Mouse (Mus musculus) T-cell, adult 2 months (primary cell): Measurements from ENCODE around the gene Shb.
"Not testable (repeated sequence)": the region's sequence is repeated elsewhere in the genome, so short reads cannot be mapped to it uniquely, and the experiment has no call there.

Experiments used
- DNase-seq: peaks from one replicate; pipeline ENCODE4 v3.0.0; 2022; ENCODE audit warnings: low spot score

Shb gene

DNA sequence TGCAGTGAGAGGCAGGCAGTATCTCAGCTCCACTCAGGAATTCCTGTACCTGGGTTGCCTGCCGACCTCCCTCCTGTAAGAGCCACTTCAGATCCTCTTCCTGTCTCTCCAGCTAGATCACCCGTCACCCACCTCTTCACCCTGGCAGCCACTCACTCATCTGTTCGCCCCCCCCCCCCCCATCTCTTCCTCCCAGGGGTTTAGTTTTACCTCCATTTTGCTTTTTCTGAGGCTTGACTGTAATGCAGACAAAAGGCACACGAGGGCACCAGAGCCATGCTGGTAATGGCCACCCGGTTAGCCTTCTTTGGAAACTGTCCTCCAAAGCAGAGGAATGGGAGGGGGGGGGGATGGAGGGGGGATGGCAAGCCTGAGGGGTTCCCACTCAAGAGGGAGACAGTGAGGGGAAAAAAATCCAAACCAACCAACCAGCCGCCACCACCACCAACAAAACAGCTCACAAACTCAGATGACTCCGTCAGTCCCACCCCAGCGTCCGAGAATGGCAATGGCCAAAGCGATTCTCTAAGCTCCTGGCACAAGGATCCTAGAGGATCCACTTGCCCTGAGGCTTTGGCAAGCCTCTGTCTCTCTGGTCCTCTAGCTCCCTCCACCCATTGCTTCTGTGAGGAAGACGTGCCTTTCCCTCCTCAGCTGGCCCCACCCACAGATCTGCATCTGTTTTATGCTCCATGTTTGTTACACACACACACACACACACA, 113.9 kb downstream of the Shb start:
- DNase-seq, result peak; percentile 52

DNA sequence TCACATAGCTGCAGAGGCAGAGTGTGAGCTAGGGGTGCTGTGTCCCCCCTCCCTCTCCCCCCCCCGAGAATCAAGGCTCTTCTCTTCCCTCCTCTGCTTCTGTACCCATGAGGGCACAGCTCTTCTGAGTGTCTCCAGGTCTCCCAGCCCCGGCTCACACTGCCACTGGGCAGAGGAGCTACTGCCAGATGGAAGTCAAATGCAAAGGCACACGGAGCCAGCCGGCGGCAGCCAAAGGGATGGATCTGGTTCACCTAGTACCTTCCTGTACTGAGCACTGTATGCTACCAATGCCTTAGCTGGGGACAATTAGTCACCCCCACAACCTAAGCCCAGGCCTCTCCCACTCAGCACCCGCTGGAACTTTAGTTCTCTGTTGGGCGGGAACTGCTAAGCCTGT, 116.0 kb downstream of the Shb start:
- no peak for DNase-seq

DNA sequence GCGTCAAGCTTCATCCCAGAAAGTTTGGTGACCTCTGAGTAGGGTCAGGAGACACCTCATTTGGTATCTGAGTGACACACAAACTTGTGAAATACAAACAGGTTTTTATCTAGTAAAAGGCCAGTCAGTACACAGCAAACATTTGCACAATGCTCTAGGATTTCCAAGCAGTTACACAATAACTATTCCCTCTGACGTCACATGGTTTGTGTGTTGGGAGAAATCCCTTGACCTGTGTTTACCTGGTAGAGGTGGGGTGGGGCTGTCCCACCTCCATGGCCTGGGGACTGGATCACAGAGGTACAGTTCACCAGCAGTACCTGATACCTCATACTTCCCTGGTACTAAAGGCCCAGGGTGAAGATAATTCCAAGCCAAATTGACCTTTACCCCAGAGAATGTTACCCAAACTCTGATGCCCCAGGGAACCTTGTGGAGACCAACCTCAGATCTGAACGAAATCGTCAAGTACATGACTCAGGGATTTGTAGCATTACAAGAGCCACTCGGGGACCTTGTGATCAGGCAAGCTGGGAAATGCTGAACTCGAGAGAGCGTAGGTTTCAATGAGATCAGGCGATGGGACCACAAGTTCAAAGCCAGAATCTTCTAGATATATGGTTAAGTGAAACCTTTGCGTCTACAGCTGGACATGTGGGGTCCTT, 118.5 kb downstream of the Shb start:
- no peak for DNase-seq

DNA sequence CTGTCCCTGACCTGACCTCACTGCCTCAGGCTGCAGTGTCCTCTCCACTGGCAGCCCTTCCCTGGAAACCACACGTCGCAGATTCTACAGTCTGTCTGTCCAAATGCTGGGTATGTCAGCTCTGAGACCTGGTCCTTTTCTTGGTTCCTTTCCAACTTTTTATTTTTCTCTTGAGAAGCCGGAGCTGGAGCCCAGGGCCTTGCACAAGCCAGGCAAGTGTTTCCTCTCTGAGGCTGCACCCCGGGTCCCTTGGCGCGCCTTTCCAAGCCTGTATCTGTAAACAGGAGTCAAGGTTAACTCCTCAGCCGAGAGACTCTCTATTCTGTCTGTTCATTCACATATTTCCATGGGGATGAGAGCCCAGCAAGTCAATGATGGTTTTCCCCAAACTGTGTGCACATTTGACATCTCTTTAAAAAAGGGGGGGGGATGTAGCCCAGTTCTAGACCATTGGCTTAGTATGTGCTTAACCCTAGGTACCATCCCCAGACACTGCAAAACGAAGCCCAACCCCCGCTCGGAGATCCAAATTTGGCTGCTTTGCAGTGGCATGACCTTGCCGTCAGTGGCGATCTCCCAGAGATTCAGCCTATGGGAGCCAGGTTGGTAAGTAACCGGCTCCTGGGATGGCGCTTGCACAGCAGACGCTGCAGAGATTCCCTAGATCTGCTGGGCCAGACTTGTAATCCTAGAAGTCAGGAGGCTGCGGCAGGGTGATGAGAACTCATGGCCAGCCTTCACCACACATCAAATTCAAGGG, 119.7 kb downstream of the Shb start:
- DNase-seq, result no peak

DNA sequence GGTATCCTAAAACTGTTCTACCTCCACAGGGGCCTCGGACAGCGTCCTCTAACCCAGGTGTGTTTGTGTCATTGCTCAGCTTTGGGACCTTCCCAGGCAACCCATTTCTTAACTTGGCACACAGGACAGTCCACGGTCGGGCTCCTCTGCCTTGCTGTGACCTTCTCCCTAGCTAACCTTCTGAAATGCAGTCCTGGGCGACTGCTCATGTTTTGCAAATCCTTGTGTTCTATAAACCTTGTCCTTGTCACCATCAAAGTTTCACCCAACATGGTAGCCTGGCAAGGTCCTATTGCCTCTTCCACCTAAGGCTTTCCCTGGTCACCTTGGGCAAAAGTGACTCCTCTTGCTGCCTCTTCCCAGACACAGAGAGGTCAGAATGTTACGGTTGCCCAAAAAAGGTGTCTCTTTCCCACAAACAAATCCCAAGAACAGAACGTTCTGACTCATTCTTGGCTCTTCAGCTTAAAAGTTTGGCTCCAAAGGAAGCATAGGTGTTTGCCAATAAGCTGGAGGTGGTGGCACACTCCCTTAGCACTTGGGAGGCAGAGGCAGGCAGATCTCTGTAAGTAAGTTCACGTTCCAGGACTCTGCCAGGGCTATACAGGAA, 121.0 kb downstream of the Shb start:
- no peak for DNase-seq

DNA sequence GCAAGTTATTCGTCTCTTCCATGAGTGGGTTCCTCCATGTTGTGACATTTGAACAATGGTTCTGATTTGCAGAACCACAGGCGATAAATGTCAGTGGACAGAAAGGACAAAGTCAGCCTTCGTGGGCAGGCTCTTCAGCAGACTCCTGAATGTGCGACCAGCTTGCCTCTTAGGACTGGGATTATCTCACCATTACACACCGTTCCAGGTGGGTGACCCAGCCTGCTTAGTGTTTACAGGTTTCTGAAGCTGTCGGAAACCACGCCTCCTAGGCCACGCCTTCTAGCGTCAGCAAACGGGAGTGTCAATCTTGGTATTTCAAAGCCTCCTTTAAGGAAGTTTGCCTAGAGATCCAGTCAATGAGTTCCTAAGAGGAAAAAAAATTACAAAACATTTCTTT, 123.0 kb downstream of the Shb start:
- DNase-seq, result peak; percentile 78

DNA sequence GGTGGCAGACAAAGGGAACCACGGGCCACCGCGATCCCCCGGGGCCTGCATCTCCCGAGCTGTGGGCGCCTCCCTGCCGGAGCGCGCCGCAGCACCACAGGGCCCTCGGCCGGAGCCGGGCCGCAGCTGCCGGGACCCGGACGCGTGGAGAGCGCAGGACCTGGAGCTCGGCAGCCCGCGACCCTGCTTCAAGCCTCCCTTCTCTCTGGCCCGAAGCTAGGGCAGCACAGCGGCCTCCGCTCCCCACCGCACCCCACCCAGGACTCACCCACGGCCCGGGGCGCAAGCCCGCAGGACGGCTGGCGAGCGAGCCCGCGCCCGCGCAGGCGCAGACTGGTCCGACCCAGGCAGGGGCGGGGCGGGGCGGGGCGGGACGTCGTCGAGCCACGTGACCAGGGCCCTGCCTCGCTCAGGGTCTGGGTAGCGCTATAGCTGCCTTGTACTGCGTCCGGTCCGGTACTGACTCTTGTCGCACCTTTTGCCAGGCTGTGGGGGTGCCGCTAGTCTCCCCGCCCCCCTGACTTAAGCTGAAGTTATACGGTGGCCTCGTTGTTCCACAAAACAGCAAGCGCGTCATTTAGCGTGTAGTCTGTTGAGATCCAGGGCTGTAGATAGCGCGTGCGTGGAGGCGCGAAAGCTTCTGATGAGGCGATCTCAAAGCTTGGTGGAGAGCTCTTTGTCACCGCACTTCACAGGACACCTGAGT, 123.7 kb downstream of the Shb start, which contains the start of gene Slc25a51:
Gene Slc25a51, minus strand, starts transcription at position 340 of the 706 bp plus-strand sequence.
- DNase-seq, result peak; percentile 92

DNA sequence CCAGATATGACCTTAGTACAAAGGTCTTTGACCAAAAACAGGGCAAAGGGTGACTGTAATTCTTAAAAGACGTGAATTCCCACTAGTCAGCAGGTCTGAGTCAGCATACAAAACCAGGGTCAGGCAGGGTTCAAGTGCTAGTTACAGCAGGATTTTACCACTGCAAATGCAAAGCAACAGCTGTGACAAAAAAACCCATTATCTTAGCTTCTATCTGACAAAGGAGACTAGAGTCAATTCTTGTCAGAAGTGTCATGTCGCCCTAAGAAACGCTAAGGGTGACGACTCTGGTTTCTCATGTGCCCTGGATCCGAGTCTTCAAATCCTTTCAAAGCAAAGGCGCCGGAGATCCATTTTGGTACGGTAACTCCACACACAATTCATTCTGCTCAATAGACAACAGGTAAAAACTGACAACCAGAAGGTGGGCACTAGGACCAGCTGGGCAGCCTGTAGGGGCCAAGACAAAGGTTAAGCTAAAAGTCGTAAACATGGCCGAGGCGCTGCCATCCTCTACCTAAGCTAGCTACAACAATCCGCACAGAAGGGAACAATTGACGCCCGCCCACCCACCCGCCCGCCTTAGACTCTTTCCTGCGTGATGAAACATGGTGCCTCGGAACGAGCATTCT, 124.5 kb downstream of the Shb start:
- DNase-seq, result peak; percentile 22

DNA sequence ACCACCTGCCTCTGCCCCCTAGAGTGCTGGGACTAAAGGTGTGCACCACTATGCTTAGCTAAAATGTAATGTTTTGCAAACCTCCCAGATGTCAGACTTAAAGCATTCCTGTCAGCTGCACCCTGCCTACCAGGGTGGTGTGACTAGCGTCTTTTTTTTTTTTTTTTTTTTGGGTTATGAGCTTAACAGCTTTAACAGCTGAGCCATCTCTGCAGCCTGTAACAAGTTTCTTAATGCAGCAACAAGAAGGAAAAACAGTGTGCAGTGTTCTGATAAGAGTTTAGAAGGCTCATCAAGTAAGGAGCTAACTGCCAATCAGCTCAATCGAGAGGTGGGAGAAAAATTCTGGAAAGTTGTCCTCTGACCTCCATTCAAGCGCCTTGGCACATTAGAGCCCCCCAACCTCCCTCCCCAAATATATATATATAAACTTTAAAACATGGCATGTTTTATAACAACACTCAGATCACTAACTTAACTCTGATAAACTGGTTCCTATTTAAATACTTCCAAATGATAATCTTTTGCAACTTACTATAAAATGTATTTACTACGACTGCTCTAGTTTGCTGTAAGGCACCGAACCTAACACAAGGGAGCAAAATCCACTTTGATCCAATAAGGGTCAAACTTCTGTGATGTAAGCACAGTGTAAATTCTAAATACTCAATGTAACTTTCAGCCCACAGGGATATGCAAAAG, 125.1 kb downstream of the Shb start:
- no peak for DNase-seq

DNA sequence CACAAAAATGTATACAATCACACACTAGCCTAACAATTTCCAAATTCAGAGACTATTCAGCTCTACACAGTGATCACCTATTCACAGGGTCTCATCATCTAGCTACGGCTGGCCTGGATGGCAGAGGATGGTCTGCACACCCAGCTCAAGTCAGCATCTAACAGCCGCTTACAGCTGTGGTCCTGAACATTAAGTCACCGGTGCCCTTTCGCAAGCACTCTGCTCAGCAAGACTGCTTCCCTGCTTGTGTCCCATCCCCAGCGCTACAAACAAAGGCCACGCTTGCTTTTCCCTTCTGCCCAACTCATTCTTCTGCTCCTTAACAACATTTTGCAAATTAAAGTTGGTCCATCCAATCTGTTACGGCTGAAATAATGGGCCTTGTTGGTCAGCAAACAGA, 125.9 kb downstream of the Shb start:
- DNase-seq, result no peak

DNA sequence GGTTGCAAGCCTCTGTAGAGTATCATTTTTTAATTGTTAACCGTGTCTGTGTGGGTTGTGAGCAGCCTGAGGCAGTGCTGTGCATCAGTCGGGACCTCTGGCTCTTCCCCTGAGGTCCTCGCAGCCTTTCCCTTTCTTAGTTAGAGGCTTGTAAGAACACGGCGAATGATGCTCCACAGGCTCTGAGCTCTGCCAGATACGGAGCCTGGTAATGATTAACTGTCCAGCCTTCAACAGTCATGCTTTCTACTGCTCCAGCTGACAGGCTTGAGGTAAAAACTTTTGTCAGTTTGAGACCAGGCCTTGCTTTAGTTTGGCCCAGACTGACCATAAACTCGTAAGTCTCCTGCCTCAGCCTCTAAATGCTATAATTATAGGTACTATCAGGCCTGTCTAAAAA, 127.0 kb downstream of the Shb start:
- DNase-seq, result no peak

DNA sequence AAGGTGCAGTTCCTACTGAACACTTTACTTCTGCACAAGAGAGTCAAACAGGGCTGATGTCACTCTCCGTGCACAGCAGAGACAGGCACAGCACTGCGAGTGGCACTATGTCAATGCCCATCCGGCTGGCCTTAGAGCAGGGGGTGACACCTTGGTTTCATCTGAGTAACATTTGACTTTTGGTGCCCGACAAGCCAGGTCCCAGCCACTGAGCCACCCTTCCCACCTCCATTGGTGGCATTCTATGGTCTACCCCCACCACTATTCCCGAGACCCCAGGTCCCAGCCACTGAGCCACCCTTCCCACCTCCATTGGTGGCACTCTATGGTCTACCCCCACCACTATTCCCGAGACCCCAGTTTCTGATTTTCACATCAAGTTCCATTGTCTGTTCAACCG, 128.2 kb downstream of the Shb start:
- DNase-seq, result no peak

DNA sequence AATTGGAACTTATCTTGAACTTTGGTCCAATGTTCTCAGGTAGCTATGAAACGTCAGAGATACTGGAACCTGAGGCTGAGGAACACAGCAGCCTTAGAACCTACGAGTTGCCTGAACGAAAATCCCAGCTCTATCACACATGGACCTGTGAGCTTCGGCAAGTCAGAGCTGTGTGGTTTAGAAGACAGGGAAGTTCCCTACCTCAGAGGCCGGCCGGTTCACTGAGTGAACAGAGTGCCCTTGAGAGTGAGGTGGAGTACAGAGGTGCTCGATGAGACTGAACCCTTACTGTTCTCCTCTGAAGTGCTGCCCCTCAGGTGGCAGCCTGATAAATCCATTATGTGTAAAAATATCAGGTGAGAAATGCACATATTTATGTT, 128.8 kb downstream of the Shb start:
- no peak for DNase-seq

DNA sequence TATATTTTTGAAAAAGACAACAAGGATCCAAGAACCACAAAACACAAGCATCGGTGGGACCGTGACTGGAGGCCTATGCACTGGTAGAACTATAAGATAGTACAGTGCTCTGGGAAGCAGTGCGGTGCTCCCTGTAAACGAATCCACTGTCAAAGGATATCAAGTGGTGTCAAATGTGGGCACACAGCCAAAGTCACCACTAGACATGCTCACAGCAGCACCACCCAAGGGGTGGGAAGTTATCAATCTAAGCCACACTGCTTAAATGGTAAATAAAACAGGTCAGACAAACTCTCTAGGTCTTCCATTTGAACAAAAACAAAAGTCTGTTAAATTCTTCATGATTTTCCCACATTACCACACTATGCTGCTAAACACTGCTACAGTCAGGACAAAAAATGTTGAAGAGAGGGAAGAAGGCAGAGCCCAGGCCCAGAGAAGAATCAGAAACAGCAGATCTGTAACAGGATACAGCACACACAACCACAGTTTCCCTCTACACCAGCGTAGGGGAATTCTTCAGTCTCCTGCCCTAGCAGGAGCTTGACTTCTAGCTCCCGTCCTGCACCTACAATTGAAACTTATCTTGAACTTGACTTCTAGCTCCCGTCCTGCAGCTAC, 129.3 kb downstream of the Shb start:
- peak; percentile 31 for DNase-seq

DNA sequence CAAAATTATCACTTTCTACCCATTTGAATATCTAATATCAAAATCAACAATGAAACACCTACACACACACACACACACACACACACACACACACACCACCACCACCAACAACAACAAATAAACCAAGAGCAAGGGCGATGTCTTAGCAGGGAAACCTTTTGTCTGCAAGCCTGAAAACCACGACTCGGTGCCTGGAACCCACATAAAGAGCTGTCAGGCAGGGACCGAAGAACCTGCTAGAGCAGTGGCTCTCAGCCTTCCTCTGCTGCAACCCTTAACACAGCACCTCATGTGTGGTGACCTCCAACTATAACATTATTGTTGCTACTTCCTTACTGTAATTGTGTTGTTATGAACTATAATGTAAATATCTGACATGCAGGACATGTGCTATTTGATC, 130.0 kb downstream of the Shb start:
- peak; percentile 32 for DNase-seq

DNA sequence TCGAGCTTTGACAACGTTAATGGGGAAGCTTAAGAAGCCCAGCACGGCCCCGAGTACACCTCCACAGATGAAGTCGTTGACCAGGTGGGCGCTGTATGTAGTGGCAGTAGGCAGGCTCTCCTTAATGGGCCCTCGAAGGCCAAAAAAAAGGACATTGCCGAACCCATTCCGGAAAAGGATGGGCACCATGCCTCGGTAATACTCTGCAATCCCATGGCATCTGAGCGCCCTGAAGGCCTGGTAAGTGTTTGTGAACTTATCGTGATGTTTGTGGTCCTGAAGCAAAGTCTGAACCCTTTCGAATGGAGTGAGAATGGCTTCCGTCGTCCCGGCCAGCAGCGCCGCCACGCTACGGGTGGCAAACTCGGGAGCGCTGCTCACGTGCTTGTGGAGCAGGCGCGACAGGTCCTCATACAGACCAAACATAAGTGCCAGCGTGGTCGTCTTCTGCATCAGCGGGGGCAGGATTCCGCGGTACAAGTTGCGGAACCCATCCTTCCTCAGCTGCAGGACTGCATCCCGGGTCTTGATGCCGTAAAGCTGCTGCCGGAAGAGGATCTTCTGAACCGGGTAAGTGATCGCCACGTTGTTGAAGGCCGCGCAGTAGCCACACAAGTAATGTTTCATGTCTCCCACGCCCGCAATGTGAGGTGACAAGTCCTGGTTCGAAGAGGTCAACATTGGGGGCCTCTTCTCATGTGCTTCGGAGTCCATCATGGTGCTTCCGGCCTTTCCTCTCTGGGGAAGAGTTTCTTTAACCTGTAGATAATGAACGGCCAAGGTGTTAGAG, 132.7 kb downstream of the Shb start:
- no peak for DNase-seq

DNA sequence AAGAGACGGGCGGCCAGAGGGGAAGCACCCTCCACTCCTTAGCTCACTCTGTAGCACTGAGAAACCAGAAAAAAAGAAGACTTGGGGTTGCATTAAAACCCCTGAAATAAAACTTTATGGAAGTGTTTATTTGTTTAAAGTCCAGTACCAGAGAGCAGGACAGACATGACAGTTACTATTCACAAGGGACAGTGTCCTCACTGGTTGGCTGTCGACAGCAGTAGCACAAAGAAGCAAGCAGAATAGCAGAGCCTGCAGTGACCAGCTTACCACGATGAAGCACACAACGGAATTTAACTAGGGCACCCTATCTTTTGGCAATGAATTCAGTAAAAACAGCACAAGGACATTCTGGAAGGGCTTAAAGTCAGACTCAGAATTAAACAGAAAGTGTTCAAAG, 134.0 kb downstream of the Shb start:
- DNase-seq, result not testable (repeated sequence)

DNA sequence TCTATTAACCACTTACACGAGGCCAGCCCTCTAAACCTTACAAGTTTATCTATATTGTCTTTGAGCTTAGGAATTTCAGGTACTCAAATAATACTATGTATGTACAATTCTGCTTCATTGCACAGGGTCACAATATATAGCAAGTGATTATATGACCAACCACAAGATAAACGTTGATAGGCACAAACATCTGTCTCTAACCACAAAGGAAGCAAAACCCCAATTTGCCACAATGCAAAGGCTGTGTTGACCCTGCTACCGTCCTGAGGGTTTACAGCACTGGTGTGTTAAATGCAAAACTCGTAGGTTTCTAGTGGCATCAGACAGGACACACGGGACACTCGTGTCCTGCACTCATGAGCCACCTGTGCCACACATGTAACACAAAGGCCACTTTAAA, 136.1 kb downstream of the Shb start:
- DNase-seq, result not testable (repeated sequence)

DNA sequence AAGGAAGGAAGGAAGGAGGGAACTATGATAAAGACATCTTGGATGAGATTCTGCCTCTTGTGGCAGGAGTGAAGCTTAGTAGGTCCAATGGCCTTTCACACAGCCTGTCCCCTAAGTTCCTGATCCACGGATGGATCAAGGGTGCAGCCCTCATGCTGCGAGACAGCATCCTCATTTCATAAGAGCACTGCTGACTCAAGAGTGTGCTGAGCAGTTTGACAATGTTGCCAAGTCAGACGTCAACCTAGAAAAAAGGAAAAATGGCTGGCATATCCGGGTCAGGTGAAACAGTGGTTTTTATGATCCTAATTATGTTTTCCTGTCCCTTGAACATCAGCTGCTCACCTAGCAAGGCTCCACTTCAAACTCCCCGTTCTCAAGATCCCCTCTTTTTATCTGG, 138.6 kb downstream of the Shb start:
- DNase-seq, result no peak

DNA sequence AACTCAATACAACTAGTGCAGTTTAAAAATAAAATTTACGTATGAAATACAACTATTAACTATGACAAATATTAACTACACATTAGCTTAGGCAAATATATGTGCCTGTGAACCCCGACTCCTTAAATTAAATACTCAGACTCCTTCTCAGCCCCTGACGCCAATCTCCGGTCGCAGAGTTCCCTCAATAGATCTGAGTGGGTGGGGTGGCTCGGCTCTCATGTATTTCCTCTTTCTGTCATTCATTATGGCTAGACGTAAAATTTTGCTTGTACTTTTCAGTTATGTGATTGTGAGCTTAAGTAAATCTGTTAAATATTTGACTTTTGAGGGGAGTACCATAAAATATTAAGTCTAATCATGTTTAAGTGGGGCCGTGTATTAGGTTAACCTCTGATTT, 139.3 kb downstream of the Shb start:
- DNase-seq, result no peak
